Mouse (Mus musculus) liver, adult 2 months (tissue): ENCODE data around the gene Sfrp2.

Experiments
- CTCF ChIP-seq: fragments of 200-500 bp; IDR thresholded peaks from 2 replicates; pipeline ENCODE4 v1.5.1; 2011; ENCODE audit warnings: low read depth, low read length, control low read depth
- POLR2A ChIP-seq: fragments of 200-500 bp; IDR thresholded peaks from 2 replicates; pipeline ENCODE4 v1.6.1; 2011; ENCODE audit warnings: low read length, control low read depth; ENCODE audit not compliant: insufficient read depth; ENCODE audit errors: extremely low read depth

GRCm38 (mm10) chr3:83762361-83762760 is 3.8 kb upstream of the Sfrp2 start:
- TF ChIP-seq CTCF (no peak), POLR2A (no peak)
